Mouse (Mus musculus) gastrocnemius, adult 18-20 months (tissue): ENCODE results near the gene Olfr1129. TPM values are rescaled to one million over a fixed set of nuclear protein-coding genes. Genes with fewer than 3 reads are reported as not detected.
"Not testable (repeated sequence)": the region's sequence is repeated elsewhere in the genome, so short reads cannot be mapped to it uniquely, and the experiment has no call there.

ENCODE experiments used
- DNase-seq: peaks from one replicate; pipeline ENCODE4 v3.0.0; 2021; ENCODE audit warnings: low spot score
- long read RNA-seq, 2 experiments: library from polyadenylated mRNA; stranded (forward); transcript quantifications; one replicate each; pipeline ENCODE4 v2.0.0; 2021
- total RNA-seq, 2 experiments: library from RNA; stranded (reverse); gene quantifications; 2 replicates each; pipeline ENCODE4 v1.2.3; 2021

The Olfr1129 gene
- total RNA-seq = not detected
- long read RNA-seq, experiment 1 = 0 reads
- long read RNA-seq, experiment 2 = 0 reads

DNA sequence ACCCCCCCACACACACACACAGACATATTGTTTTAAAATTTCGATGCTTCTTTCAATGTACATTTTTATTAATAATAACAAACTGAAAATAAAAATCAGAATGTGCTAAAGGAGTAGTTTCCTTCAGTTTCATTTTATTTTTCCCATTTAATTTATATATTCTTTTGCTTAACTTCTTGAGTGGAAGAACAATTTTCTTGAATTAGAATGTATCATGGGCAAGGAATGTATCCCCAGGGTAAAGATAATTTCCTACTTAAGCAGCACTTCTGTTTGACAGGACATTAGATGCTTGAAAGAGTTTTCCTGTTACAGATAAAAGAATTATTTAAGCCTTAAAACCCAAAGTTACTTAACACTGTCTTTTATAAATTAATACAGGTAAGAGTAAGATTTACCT, at the start of gene Olfr1129:
Gene Olfr1129 (plus strand): TSS at position 301 of the 400 bp plus-strand sequence.
- DNase-seq = not testable (repeated sequence)

DNA sequence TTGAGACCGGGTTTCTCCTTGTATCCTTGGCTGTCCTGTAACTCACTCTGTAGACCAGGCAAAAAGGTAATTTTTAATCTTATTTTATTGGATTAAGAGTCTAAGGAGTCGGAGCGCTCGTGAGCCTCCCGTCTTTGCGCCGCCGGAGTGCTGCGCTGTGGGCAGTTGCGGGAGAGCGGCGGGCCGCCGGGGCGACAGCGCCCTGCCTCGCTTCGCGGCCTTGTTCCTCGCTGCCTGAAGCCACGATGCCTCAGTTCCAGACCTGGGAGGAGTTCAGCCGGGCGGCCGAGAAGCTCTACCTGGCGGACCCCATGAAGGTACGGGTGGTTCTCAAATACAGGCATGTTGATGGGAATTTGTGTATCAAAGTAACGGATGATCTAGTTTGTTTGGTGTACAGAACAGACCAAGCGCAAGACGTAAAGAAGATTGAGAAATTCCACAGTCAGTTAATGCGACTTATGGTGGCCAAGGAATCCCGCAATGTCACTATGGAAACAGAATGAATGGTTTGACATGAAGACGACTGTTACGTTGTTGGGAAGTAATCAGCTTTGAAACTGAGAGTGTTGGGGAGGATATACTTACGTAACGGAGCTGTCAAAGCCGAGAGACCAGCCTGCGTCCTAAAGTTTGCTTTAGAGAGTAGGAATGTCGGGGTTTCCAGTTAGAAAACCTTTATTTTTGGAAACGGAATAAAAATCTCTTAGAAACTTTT, 47.6 kb upstream of the Olfr1129 start:
- not testable (repeated sequence) for DNase-seq

DNA sequence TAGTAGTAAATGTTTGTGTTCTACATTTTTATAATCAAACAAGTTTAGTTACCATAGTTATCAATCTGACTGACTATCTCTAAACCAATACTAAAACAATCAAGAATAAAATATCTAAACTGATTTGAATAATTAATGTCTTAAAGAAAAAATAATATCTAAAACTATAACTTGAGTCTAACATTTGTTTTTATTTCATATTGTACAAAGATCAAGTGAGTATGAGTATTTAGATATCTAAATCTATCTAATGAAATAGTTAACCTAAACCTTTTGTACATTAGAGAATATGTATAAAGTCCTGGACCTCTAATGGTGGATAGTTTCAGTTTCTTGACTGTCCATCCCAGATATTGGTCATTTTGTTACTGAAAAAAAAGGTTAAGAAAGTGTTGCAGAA, 42.2 kb upstream of the Olfr1129 start, which contains the start of gene Olfr153:
Gene Olfr153 (plus strand): TSS at position 301 of the 400 bp plus-strand sequence.
- DNase-seq = no peak

DNA sequence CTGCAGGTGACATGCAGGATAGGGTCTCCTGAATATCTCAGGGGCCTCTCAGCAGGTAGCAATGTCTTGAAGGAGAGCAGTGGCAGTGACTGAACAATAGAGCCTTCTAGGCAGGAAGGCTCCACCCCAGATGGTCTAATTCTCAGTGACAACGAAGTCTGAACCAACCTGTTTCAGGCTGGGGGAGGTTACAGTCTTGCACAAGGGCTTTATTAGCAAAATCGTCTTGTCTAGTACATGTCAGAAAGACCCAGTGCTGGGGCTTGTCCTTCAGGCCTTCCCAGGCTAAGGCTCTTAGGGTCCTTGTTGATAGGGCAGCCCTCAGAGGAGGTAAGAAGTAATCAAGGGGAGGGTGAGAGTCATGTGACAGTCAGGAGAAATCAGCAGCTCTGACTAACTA, 38.9 kb upstream of the Olfr1129 start:
- DNase-seq = no peak

DNA sequence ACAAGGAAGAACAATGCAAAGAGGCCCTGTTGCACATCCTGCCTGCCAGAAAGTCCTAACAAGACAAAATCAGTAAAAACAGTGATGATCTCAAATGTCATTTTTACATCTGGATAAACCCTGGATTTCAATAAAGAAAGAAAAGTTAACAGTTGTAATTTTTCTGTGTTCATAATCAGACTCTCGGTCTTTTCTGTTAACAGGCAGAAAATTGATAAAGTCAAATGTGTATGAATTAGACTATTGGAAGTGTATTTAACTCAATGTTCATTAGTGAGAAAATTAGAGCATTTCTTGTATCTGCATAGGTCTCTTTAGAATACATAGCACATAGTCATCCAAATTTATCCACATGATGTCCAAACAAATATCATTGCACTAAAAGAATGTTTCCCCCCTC, 28.3 kb upstream of the Olfr1129 start, which contains the start of gene Olfr1128:
Gene Olfr1128 (minus strand): TSS at position 101 of the 400 bp plus-strand sequence.
- DNase-seq = no peak

DNA sequence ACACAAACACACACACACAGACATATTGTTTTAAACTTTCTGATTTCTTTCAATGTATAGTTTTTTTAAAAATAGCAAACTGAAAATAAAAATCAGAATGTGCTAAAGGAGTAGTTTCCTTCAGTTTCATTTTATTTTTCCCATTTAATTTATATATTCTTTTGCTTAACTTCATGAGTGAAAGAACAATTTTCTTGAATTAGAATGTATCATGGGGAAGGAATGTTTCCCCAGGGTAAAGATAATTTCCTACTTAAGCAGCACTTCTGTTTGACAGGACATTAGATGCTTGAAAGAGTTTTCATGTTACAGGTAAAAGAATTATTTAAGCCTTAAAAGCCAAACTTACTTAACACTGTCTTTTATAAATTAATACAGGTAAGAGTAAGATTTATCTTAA, 32.2 kb downstream of the Olfr1129 start, which contains the start of gene Olfr1130:
Gene Olfr1130 (plus strand): TSS at position 301 of the 400 bp plus-strand sequence.
- not testable (repeated sequence) for DNase-seq

DNA sequence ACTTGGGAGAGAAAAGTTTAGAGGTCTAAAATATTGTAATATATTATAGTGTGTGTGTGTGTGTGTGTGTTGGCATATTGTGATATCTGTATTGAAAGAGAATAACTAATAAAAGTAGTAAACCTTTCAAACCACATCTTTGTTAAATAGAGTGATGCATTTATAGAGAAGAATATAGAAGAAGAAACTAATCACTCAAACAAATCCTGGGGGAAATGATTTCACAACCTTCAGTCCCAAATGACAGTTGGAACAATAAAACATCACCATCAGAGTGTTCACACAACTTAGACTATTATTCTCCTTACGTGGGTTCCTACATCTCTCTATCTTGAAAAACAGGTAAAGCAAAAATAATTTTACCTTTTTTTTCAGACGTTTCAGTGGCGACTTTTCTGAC, 53.1 kb downstream of the Olfr1129 start, which contains the start of gene Olfr1131:
Gene Olfr1131 (plus strand): TSS at position 301 of the 400 bp plus-strand sequence.
- no peak for DNase-seq

Other genes starting within 250 kb of the Olfr1129 start
- gene Olfr1120, start 219.1 kb upstream of the Olfr1129 start, total RNA-seq = not detected
- not detected for gene Olfr1121, start 204.0 kb upstream of the Olfr1129 start, total RNA-seq
- gene Olfr1122, start 188.1 kb upstream of the Olfr1129 start, total RNA-seq = under 1 TPM in 1 of 2 experiments, not detected in 1; 0.05 TPM
- not detected for gene Olfr1123, start 157.3 kb upstream of the Olfr1129 start, total RNA-seq
- not detected for gene Olfr1124, start 143.6 kb upstream of the Olfr1129 start, total RNA-seq
- gene Olfr1126, start 119.9 kb upstream of the Olfr1129 start, total RNA-seq = not detected
- not detected for gene Pramel7, start 76.8 kb upstream of the Olfr1129 start, total RNA-seq
- not detected for gene Pramel6, start 67.3 kb upstream of the Olfr1129 start, total RNA-seq
- gene Olfr153, start 42.1 kb upstream of the Olfr1129 start, total RNA-seq = not detected
- gene Olfr1128, start 28.4 kb upstream of the Olfr1129 start, total RNA-seq = not detected
- gene Olfr1130, start 32.3 kb downstream of the Olfr1129 start, total RNA-seq = not detected
- not detected for gene Olfr1131, start 53.2 kb downstream of the Olfr1129 start, total RNA-seq
- not detected for gene Olfr1132, start 63.6 kb downstream of the Olfr1129 start, total RNA-seq
- gene Olfr1133, start 73.5 kb downstream of the Olfr1129 start, total RNA-seq = not detected
- gene Olfr1134, start 84.6 kb downstream of the Olfr1129 start, total RNA-seq = not detected
- gene Olfr1135, start 99.8 kb downstream of the Olfr1129 start, total RNA-seq = not detected
- gene Olfr1136, start 120.0 kb downstream of the Olfr1129 start, total RNA-seq = not detected
- not detected for gene Olfr1137, start 139.3 kb downstream of the Olfr1129 start, total RNA-seq
- gene Olfr1138, start 166.1 kb downstream of the Olfr1129 start, total RNA-seq = not detected
- not detected for gene Olfr1140, start 169.8 kb downstream of the Olfr1129 start, total RNA-seq
- not detected for gene Olfr1141, start 180.1 kb downstream of the Olfr1129 start, total RNA-seq
- gene Olfr152, start 205.6 kb downstream of the Olfr1129 start, total RNA-seq = not detected
- gene Olfr1143, start 226.7 kb downstream of the Olfr1129 start, total RNA-seq = not detected
- not detected for gene Olfr1145, start 235.9 kb downstream of the Olfr1129 start, total RNA-seq